Mouse (Mus musculus) myocyte (in vitro differentiated cells): ENCODE data around the gene Slc46a1.

Source experiments
- CEBPB ChIP-seq: IDR thresholded peaks from 2 replicates; pipeline ENCODE4 v1.6.1; 2011; ENCODE audit warnings: mild to moderate bottlenecking, moderate library complexity; ENCODE audit not compliant: poor library complexity, insufficient read depth, severe bottlenecking
- E2F4 ChIP-seq: IDR thresholded peaks from one replicate; pipeline ENCODE4 v1.6.1; 2011; ENCODE audit warnings: mild to moderate bottlenecking, control low read depth, moderate library complexity; ENCODE audit not compliant: insufficient read depth
- MAX ChIP-seq: IDR thresholded peaks from one replicate; pipeline ENCODE4 v1.6.1; 2011; ENCODE audit warnings: low read depth, mild to moderate bottlenecking, control low read depth
- MYOD1 ChIP-seq, 3 experiments: IDR thresholded peaks; one replicate each; pipeline ENCODE4 v1.6.1; 2011; ENCODE audit warnings: control low read depth in 2 of 3, low read depth in 2 of 3, mild to moderate bottlenecking in 2 of 3, moderate library complexity in 1 of 3; ENCODE audit not compliant: insufficient read length in 2 of 3, control insufficient read depth in 1 of 3
- POLR2A ChIP-seq: IDR thresholded peaks from one replicate; pipeline ENCODE4 v1.6.1; 2011; ENCODE audit warnings: low read depth, mild to moderate bottlenecking, control low read depth, moderate library complexity; ENCODE audit not compliant: insufficient read length
- POLR2AphosphoS2 ChIP-seq: IDR thresholded peaks from one replicate; pipeline ENCODE4 v1.6.1; 2011; ENCODE audit warnings: low read depth, control low read depth; ENCODE audit not compliant: insufficient read length
- TCF12 ChIP-seq: IDR thresholded peaks from one replicate; pipeline ENCODE4 v1.6.1; 2011; ENCODE audit warnings: mild to moderate bottlenecking, control low read depth; ENCODE audit not compliant: poor library complexity, insufficient read depth, severe bottlenecking
- TCF3 ChIP-seq: IDR thresholded peaks from one replicate; pipeline ENCODE4 v1.6.1; 2011; ENCODE audit warnings: low read depth, control low read depth; ENCODE audit not compliant: insufficient read length
- USF1 ChIP-seq: IDR thresholded peaks from one replicate; pipeline ENCODE4 v1.6.1; 2011; ENCODE audit warnings: low read depth, mild to moderate bottlenecking, control low read depth, moderate library complexity

GRCm38 (mm10) chr11:78458740-78459139 is 6.8 kb upstream of the Slc46a1 start:
- no peak for TF ChIP-seq POLR2AphosphoS2
- TF ChIP-seq E2F4: no peak
- no peak for TF ChIP-seq CEBPB
- TF ChIP-seq POLR2A: no peak
- TF ChIP-seq USF1: no peak
- TF ChIP-seq MAX: no peak
- no peak for TF ChIP-seq TCF12
- no peak for TF ChIP-seq MYOD1 (IDR thresholded peaks at IDR 0.05; ENCODE audit: control insufficient read depth in 1 of 3, insufficient read length in 2 of 3, low read depth in 2 of 3)
- no peak for TF ChIP-seq TCF3
